Mouse (Mus musculus): ENCODE results near the gene Kcne3. TPM values are rescaled to one million over a fixed set of nuclear protein-coding genes. Genes with fewer than 3 reads are reported as not detected.

The Kcne3 gene
- polyA plus RNA-seq (2012; fragmentation: generic; extraction: Trizol): not detected

DNA sequence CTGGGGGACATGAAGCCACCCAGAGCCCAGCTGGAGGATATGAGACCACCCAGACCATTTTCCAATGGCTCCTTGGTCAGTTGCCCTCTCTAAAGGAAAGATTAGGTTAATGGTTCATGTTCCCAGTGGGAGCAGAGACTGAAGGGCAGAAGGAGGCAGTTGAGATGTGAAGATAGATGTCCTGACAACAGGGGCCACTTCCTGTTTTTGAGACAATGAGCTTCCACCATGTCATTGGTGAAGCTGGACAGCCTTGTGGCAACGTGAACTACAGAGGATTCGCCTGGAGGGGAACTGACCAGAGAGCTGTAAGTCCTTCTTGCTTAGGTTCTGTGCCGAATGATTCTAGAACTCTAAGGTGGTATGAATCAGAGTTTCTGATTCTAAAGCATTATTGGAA, at the start of gene Kcne3:
Gene Kcne3, plus strand, starts transcription at position 234 of the 400 bp plus-strand sequence.

GRCm38 (mm10) chr7:100159105-100159841, 17.0 kb upstream of the Kcne3 start, which contains the start of gene Lipt2:
Gene Lipt2 (plus strand): TSS chr7:100159277.

GRCm38 (mm10) chr7:100227158-100227875, 51.0 kb downstream of the Kcne3 start, which contains the start of gene Pgm2l1:
Gene Pgm2l1 (plus strand): TSS chr7:100227394.

Other genes with a start within 250 kb of the Kcne3 start
- 1 to 10 TPM in 1 of 2 experiments, under 1 TPM in 1; 0.75 to 5.1 TPM for gene Rnf169, start 196.1 kb upstream of the Kcne3 start, polyA plus RNA-seq (2012; fragmentation: generic; extraction: Trizol)
- gene Chrdl2, start 170.3 kb upstream of the Kcne3 start, polyA plus RNA-seq (2012; fragmentation: generic; extraction: Trizol): not detected
- gene Pold3, start 54.9 kb upstream of the Kcne3 start, polyA plus RNA-seq (2012; fragmentation: generic; extraction: Trizol): 1 to 10 TPM; 4.1 to 7.6 TPM
- gene Lipt2, start 17.2 kb upstream of the Kcne3 start, polyA plus RNA-seq (2012; fragmentation: generic; extraction: Trizol): 1 to 10 TPM; 5.2 to 5.5 TPM
- under 1 TPM; 0.21 to 0.44 TPM for gene Pgm2l1, start 50.9 kb downstream of the Kcne3 start, polyA plus RNA-seq (2012; fragmentation: generic; extraction: Trizol)
- 10 to 100 TPM in 1 of 2 experiments, 1 to 10 TPM in 1; 5.3 to 44.7 TPM for gene P4ha3, start 109.0 kb downstream of the Kcne3 start, polyA plus RNA-seq (2012; fragmentation: generic; extraction: Trizol)
- 1 to 10 TPM; 1.1 to 9.2 TPM for gene C2cd3, start 195.7 kb downstream of the Kcne3 start, polyA plus RNA-seq (2012; fragmentation: generic; extraction: Trizol)
- gene Ppme1, start 195.8 kb downstream of the Kcne3 start, polyA plus RNA-seq (2012; fragmentation: generic; extraction: Trizol): 10 to 100 TPM; 10.9 to 26.6 TPM